Mouse (Mus musculus): ENCODE data around the gene Galnt10. TPM values are rescaled to one million over a fixed set of nuclear protein-coding genes. Genes with fewer than 3 reads are reported as not detected.

The Galnt10 gene
- total and polyA plus RNA-seq, 3 experiments: 5.2 to 8.7 (median 5.6) TPM

DNA sequence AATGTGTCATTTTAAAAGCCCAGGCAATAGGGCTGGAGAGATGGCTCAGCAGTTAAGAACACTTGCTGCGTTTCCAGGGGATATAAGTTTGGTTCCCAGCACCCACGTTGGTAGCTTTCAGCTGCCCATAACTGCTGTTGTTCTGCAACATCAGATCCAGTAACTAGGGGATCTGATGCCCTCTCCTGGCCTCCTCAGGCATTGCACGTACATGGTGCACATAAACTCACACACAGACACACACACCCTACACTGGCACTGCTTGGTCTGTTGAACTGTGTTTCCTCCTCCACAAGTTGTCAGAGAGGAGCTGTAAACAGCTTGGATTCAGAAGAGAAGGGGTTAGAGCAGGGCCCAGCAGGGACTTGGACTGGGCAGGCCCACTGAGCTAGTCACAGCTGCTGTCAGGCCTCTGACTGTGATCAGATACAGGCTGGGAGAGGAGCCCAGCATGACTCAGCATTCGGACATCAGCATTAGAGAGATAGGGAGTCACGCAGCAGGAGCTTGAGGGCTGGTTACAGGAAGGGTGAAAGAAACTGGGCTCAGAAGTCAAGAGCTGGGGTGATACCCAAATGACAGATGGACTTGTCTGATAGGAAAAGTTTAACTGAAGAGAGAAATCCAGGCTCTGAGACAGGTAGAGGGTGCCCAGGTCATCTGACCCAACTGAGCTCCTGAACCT lies 62.0 kb downstream of the Galnt10 start:
- intact Hi-C loops (cut with DNase I): no loop called here
- Histone ChIP-seq H3K4me1 (ENCODE audit: control insufficient read depth, insufficient read depth, low read length) (no peaks in the 10 kb centered on the region), H3K79me2 (replicated peaks; ENCODE audit: control insufficient read depth, insufficient read depth, low read length) (no peaks in the 10 kb centered on the region), H3K9ac (ENCODE audit: low read depth, low read length) (no peak overlapping the region), H3K27me3 (ENCODE audit: control insufficient read depth, insufficient read depth, low read length) (no peaks in the 10 kb centered on the region), H3K27ac (no peak overlapping the region), H3K36me3 (ENCODE audit: control insufficient read depth, insufficient read depth, low read length) (no peaks in the 10 kb centered on the region), H3K4me3 (no peak overlapping the region)
- no peak for DNase-seq
- WGBS: 83% methylated on average over 5 of the region's 5 CpGs
- peak; percentile 37 for TF ChIP-seq CTCF (IDR thresholded peaks at IDR 0.05)
- TF ChIP-seq POLR2A (IDR thresholded peaks at IDR 0.05; ENCODE audit: insufficient read depth, low read depth, low read length): no peak

GRCm38 (mm10) chr11:57708174-57709154 lies 63.2 kb downstream of the Galnt10 start:
- TF ChIP-seq EP300 (IDR thresholded peaks at IDR 0.05; ENCODE audit: insufficient read depth, low read depth, low read length): no peak
- TF ChIP-seq POLR2A (IDR thresholded peaks at IDR 0.05; ENCODE audit: insufficient read depth, low read depth, low read length): no peak
- no peak for TF ChIP-seq CTCF (IDR thresholded peaks at IDR 0.05)
- 76% methylated on average over 22 of the region's 22 CpGs for WGBS

GRCm38 (mm10) chr11:57713960-57714359 lies 68.7 kb downstream of the Galnt10 start:
- Histone ChIP-seq H3K9ac (ENCODE audit: low read depth, low read length) (no peak overlapping the region), H3K36me3 (ENCODE audit: control insufficient read depth, insufficient read depth, low read length) (no peaks in the 10 kb centered on the region), H3K4me3 (no peak overlapping the region), H3K4me1 (ENCODE audit: control insufficient read depth, insufficient read depth, low read length) (no peaks in the 10 kb centered on the region; the same call in 1 of the 2 replicates), H3K27me3 (ENCODE audit: control insufficient read depth, insufficient read depth, low read length) (no peaks in the 10 kb centered on the region), H3K79me2 (replicated peaks; ENCODE audit: control insufficient read depth, insufficient read depth, low read length) (no peaks in the 10 kb centered on the region), H3K27ac (no peak overlapping the region)
- TF ChIP-seq CTCF (IDR thresholded peaks at IDR 0.05) (no peak), POLR2A (IDR thresholded peaks at IDR 0.05; ENCODE audit: insufficient read depth, low read depth, low read length) (no peak), EP300 (IDR thresholded peaks at IDR 0.05; ENCODE audit: insufficient read depth, low read depth, low read length) (no peak)
- no peak for DNase-seq
- intact Hi-C loops (cut with DNase I): no loop called here
- 85% methylated on average over 6 of the region's 6 CpGs for WGBS

More at GRCm38 (mm10) chr11:57708174-57709154, 63.2 kb downstream of the Galnt10 start:
- Histone ChIP-seq H3K27me3 (ENCODE audit: control insufficient read depth, insufficient read depth, low read length) (no peaks in the 10 kb centered on the region), H3K79me2 (replicated peaks; ENCODE audit: control insufficient read depth, insufficient read depth, low read length) (no peaks in the 10 kb centered on the region), H3K4me1 (ENCODE audit: control insufficient read depth, insufficient read depth, low read length) (no peaks in the 10 kb centered on the region), H3K9ac (ENCODE audit: low read depth, low read length) (no peak overlapping the region), H3K27ac (no peak overlapping the region), H3K36me3 (ENCODE audit: control insufficient read depth, insufficient read depth, low read length) (no peaks in the 10 kb centered on the region), H3K4me3 (no peak overlapping the region)
- DNase-seq: no peak
- intact Hi-C loops (cut with DNase I): no loop called here

- 93% methylated on average over 3 of the region's 3 CpGs for WGBS
- no peak for TF ChIP-seq POLR2A (IDR thresholded peaks at IDR 0.05; ENCODE audit: insufficient read depth, low read depth, low read length)
- TF ChIP-seq CTCF (IDR thresholded peaks at IDR 0.05): no peak
- no peak for TF ChIP-seq EP300 (IDR thresholded peaks at IDR 0.05; ENCODE audit: insufficient read depth, low read depth, low read length)
- no peak for DNase-seq
- Histone ChIP-seq H3K4me3 (no peak overlapping the region), H3K4me1 (ENCODE audit: control insufficient read depth, insufficient read depth, low read length) (no peaks in the 10 kb centered on the region; the same call in 1 of the 2 replicates), H3K27me3 (ENCODE audit: control insufficient read depth, insufficient read depth, low read length) (no peaks in the 10 kb centered on the region), H3K36me3 (ENCODE audit: control insufficient read depth, insufficient read depth, low read length) (no peaks in the 10 kb centered on the region), H3K79me2 (replicated peaks; ENCODE audit: control insufficient read depth, insufficient read depth, low read length) (no peaks in the 10 kb centered on the region), H3K27ac (no peak overlapping the region), H3K9ac (ENCODE audit: low read depth, low read length) (no peak overlapping the region)
- intact Hi-C loops (cut with DNase I): no loop called here
These were observed 71.5 kb downstream of the Galnt10 start for GRCm38 (mm10) chr11:57716721-57717120.

- Histone ChIP-seq H3K27me3 (ENCODE audit: control insufficient read depth, insufficient read depth, low read length) (no peaks in the 10 kb centered on the region), H3K4me1 (ENCODE audit: control insufficient read depth, insufficient read depth, low read length) (no peaks in the 10 kb centered on the region; the same call in 1 of the 2 replicates), H3K36me3 (ENCODE audit: control insufficient read depth, insufficient read depth, low read length) (no peaks in the 10 kb centered on the region), H3K27ac (no peak overlapping the region), H3K79me2 (replicated peaks; ENCODE audit: control insufficient read depth, insufficient read depth, low read length) (no peaks in the 10 kb centered on the region), H3K9ac (ENCODE audit: low read depth, low read length) (no peak overlapping the region), H3K4me3 (no peak overlapping the region)
- TF ChIP-seq POLR2A (IDR thresholded peaks at IDR 0.05; ENCODE audit: insufficient read depth, low read depth, low read length): no peak
- intact Hi-C loops (cut with DNase I): no loop called here
- 72% methylated on average over 3 of the region's 3 CpGs for WGBS
- no peak for DNase-seq
These were observed 72.2 kb downstream of the Galnt10 start for GRCm38 (mm10) chr11:57717432-57717831.

GRCm38 (mm10) chr11:57718081-57718480 lies 72.8 kb downstream of the Galnt10 start:
- 91% methylated on average over 6 of the region's 6 CpGs for whole genome bisulfite sequencing
- Histone ChIP-seq H3K36me3 (ENCODE audit: control insufficient read depth, insufficient read depth, low read length) (no peaks in the 10 kb centered on the region), H3K79me2 (replicated peaks; ENCODE audit: control insufficient read depth, insufficient read depth, low read length) (no peaks in the 10 kb centered on the region), H3K27ac (no peak overlapping the region), H3K27me3 (ENCODE audit: control insufficient read depth, insufficient read depth, low read length) (no peaks in the 10 kb centered on the region), H3K9ac (ENCODE audit: low read depth, low read length) (no peak overlapping the region), H3K4me3 (no peak overlapping the region), H3K4me1 (ENCODE audit: control insufficient read depth, insufficient read depth, low read length) (no peaks in the 10 kb centered on the region; the same call in 1 of the 2 replicates)
- DNase-seq: no peak
- TF ChIP-seq CTCF (IDR thresholded peaks at IDR 0.05) (no peak), EP300 (IDR thresholded peaks at IDR 0.05; ENCODE audit: insufficient read depth, low read depth, low read length) (no peak), POLR2A (IDR thresholded peaks at IDR 0.05; ENCODE audit: insufficient read depth, low read depth, low read length) (no peak)
- intact Hi-C loops (cut with DNase I): no loop called here

Measured in heart, adult 2 months (tissue).